Mouse (Mus musculus): ENCODE results near the gene Wdr82.

The Wdr82 gene

DNA sequence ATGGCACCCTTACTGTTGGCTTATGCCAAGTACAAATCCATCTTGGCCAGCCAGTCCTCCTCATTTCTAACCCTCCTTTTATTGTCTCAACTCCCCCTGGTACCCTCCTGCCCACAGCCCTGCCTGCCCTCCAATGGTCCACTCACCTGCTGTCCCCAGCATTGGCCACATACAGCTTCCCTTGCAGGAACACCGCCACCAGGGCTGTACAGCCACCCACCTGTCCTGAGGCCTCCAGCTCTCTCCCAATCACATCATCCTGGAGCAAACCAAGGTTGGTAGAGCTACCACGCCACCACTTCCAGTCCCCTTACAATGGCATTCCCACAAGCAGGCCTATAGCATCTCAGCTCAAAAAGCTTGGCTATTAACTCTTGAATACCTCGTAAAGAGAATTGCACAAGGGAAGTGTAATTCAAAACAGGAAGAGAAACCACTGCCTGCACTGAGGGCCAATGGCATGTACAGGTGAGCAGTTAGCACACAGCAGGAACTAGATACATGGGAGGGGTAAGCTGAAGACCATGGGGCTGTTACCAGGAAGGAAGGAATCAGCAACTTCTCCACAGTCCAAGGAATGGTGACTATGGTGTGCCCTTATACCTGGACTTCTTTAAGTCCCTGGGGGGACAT lies 26.5 kb downstream of the Wdr82 start:
- peak; percentile 39 for DNase-seq (ENCODE audit: low read depth, low spot score)

DNA sequence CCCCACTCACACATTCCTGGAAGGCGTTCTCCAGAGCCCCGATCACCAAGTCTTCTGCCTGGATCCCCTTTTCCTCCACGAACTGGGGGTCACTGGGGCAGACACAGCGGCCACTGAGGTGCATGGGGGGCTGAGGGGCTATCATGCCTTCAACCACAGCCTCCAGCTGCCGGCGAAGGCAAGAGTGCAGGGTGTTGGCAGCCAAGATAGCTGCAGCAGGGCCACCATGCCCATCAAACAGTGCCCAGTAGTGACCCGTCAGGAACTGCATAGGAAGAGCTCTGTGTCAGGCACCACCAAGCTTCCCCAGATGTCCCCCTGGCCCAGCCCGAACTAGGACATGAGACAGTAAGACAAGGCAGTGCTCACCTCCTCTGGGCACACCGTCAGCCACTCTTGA lies 27.0 kb downstream of the Wdr82 start:
- no peak for DNase-seq (ENCODE audit: low read depth, low spot score)

DNA sequence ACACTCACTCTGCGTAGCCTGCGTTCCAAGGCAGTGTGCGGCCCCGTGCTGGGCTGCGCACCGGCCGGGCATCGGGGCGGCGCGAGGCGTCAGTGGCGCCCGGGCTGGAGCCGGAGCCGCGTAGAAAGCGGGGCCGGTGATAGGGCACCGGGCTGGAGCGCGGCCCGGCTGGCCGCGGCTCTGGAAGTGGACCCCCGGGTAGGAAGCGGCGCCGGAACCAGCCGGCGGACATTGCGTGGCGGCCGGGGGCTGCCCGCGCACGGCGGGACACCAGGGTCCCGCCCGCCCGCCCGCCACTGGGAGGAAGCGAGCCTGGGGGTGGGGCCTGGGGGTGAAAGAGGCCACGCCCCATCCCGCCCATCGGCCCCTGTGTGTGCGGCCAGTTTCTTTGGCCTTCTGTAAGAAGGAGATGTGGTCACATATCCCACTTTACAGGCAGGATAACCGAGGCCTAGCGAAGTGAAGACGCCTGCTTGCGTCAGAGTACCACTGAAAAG lies 28.3 kb downstream of the Wdr82 start:
- DNase-seq (ENCODE audit: low read depth, low spot score), result peak; percentile 76

GRCm38 (mm10) chr9:106199535-106200272 lies 29.0 kb downstream of the Wdr82 start, which contains the start of gene Ppm1m:
Gene Ppm1m (minus strand): TSS chr9:106199746.
- DNase-seq (ENCODE audit: low read depth, low spot score), result no peak

- DNase-seq (ENCODE audit: low read depth, low spot score), result no peak
Observed at GRCm38 (mm10) chr9:106201895-106202294, 31.2 kb downstream of the Wdr82 start.

DNA sequence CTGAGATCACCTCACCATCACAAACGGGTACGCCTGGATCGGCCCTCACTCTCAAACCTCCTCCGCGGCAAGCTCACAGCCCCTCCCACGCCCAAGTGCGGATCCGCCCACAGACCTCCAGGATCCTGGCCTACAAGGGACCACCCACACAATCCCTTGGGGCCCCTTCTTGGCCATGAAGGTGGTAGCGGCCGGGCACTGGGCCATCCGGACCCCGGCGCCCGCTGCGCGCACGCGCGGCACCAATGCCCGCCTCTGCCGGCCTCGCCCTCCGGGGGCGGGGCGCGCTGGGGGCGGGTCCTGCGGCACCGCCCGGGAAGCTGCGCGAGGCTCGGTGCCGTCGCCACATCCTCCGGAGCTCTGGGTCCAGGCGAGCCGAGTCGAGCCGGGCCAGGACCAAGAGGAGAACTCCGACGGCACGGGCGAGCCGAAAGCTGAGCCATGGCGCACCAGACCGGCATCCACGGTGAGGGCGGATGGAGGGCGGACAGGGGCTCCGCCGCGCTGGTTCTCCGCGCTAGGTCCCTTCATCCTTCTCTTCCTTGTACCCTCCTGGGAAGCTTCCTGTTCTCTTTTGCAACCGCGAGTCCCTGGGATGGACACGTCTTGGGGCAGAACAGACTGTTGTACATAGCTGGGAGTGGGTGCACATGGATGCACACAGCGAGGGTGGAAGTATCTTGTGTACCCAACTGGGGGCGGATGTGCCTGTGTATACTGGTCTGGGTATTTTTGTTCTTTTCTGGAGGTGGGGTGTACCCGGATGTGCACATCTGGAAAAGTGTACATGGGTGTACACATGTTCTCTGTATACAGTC lies 32.3 kb downstream of the Wdr82 start, which contains the start of gene Twf2:
TSS of gene Twf2 (plus strand) at position 290 of the 818 bp plus-strand sequence.
- DNase-seq (ENCODE audit: low read depth, low spot score), result peak; percentile 95

DNA sequence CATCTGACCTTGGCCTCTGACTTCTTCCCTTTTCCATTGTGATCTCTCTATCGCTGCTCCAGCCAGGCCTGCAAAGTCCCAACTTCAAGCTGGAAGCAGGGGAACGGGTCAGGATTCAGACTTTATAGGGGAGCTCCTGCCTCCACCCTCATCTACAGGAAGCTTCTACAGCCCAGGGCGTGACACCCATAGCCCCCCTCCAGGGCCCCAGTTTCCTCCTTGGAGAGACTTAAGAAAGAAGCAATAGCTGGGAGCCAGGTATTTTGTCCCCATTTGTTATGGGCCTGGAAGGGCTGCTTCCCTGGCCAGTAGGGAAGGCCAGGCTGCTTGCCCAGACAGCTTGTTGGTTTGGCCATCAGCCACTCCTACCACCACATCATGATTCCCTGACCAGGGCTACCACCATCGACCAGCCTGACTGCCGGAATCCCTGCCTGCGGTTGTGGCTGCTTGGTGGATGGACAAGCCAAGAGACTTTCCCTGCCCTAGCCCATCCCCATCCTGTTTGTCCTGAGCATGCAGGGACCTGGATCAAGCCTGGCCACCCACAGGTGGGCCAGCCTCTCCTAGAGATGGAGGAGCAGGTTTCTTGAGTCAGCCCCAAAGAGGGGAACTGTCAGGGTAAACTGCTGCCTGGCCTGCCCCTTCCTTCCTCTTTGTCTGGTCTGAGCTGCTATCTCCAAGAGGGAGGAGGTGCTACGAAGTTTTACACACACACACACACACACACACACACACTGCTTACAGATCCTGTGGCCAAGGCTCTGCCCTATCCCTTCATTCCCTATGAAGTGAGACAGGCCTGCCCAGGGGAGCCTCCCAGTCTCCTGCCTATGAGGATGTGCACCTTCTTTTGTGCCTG lies 33.5 kb downstream of the Wdr82 start:
- peak; percentile 28 for DNase-seq (ENCODE audit: low read depth, low spot score)

DNA sequence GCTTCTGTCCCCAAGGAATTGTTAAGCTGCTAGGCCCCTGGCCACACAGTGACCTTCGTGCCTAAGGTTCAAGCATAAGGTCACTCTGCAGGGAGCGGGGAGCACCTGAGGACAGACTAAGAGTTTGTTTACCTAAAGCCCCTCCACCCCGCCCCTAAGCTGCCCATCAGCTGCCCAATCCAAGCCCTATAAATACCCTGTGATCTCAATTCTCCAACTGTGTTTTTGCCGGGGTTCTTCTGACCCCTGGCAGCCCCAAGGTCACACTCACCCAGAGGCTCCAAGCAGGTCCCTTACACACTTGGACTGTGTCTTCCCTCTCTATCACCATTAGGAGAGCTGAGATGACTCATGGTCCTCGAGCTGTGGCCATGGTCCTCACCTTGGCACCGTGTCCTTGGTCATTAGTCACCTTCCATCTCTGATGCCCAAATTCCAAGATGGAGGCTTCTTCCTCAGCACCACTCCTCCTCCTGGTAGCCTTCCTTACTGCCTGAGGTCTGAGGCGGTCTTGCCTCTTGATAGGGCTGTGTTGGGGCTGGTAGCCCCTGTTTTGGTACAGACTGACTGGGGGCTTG lies 35.1 kb downstream of the Wdr82 start:
- DNase-seq (ENCODE audit: low read depth, low spot score), result no peak

- DNase-seq (ENCODE audit: low read depth, low spot score), result no peak
Observed at GRCm38 (mm10) chr9:106206515-106206914, 35.8 kb downstream of the Wdr82 start.

DNA sequence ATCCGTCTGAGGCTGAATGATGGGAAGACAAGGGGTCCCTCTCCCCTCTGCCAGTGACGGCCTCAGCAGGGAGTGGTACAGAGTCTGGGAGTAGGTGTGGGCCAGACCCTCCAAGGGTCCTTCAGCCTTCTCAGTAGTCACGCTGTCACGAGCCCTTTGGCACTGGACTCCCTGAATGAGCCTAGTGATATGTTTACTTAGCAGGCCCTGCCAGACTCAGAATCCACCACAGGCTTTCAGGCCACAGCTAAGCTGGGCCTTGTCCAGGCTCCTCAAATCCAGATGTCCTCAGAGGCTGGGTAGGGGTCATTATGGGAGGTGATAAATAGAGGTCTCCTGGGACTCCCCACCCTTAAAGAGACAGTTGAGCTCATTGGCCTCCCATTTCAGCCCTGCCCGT lies 37.5 kb downstream of the Wdr82 start:
- no peak for DNase-seq (ENCODE audit: low read depth, low spot score)

GRCm38 (mm10) chr9:106209954-106210353 lies 39.2 kb downstream of the Wdr82 start:
- DNase-seq (ENCODE audit: low read depth, low spot score), result no peak

- peak; percentile 69 for DNase-seq (ENCODE audit: low read depth, low spot score)
Observed at GRCm38 (mm10) chr9:106210853-106211609, 40.3 kb downstream of the Wdr82 start.

DNA sequence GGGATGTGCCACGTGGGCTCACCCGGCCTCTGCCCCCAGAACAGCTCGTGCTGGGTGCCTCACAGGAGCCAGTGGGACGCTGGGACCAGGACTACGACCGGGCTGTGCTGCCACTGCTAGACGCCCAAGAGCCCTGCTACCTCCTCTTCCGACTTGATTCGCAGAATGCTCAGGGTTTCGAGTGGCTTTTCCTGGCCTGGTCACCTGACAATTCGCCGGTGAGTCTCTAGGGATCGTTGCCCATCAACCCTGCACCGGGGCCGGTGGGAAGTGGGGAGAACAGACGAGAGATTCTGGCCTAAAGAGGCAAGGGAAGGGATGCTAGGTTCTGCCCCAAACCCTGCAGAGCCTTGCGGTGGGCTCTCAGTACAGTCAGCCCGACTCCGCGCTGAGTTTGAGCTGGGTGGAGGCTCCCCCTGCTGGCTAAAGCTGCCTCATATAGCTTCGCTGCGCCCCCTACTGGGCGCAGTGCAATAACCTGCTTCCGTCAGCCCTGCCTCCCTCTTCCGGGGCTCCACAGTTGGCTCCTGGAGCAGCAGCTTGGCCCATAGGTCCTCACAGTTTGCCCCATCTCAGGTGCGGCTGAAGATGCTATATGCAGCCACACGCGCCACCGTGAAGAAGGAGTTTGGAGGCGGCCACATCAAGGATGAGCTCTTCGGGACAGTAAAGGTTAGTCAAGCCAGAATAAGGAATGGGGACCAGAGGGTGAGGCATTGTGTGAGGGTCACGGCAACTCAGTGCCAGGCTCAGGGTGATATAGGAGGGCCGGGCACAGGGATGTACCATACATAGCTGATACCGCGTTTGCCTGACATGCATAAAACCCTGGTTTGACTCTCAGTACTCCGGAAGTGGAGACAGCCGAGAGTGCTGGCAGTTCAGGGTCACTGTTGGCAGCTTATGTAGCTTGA lies 41.2 kb downstream of the Wdr82 start:
- DNase-seq (ENCODE audit: low read depth, low spot score), result peak; percentile 95

GRCm38 (mm10) chr9:106212594-106212981 lies 41.9 kb downstream of the Wdr82 start:
- no peak for DNase-seq (ENCODE audit: low read depth, low spot score)

DNA sequence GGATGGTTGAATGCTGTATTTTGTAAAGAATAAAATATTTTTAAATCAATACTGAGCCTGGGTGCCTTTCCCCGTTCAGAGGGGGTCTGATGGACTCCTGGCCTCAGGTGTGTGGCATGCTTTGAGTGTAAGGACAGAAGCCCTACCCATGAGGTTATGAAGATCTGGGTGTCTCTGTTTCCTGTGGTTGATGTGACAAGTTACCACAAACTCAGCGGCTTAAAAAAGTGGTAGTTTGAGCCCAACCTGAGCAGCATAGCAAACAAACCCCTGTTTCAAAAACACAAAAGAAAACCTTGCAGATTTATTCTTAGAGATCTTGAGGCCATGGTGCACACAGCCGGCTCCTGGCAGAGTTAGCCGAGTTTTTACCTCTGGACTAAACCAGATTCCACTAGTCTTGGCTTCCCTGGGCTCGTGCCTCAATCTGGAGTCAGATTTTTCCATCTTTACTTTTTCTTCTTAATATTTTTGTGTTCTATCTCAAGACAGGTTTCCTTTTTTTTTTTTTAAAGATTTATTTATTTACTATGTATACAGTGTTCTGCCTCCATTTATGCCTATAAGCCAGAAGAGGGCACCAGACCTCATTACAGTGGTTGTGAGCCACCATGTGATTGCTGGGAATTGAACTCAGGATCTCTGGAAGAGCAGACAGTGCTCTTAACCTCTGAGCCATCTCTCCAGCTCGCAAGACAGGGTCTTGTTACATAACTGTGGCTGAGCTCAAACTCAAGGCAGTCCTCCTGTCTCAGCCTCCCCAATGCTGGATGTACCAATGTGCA lies 44.8 kb downstream of the Wdr82 start:
- DNase-seq (ENCODE audit: low read depth, low spot score), result peak; percentile 52

DNA sequence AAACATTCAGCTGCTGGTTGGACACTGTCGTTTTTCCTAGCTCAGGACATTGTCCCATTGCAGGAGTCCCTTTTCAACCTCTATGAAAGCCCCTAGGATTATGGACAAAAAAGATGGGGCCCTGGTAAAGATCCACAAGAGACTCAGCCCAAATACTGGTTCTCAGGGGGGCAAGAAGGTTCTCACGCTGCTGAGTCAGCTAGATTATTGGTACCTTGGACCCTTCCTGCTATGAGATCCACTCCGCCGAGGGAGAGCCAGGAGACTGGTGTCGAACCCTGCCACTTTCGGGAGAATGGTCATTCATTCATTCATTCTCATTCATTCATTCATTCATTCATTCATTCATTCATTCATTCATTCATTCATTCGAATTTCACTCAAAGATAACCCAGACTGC lies 46.2 kb downstream of the Wdr82 start:
- DNase-seq (ENCODE audit: low read depth, low spot score), result no peak

DNA sequence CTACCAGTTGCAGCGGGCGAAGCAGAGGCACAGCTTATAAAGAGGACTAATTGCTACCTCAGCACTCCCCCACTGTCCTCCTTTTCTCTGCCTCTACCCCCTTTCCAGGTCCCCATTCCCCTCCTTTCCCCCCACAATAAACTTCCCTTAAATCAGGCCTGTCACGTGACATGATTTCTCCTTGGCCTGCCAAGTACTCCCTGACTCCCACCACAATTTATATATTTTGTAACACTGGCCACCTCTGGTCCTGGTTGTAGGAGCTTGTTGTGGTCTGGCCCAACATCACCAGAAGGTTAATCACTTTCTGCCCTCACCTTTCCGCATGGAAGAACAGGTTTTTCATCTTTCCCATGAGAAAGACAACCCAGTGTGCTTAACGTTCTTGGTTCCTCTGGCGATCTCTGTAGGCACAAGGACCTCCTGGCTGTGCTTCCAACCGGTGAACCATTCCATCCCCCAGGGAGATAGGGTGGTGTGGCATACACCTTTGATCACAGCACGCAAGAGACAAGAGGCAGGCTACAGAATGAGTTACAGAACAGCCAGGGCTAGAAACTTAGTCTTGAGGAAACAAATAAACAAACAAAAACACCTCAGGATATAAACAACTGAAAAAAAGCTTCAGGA lies 50.3 kb downstream of the Wdr82 start:
- no peak for DNase-seq (ENCODE audit: low read depth, low spot score)
